Mouse (Mus musculus): ENCODE measurements around the gene Wnt11.

GRCm38 (mm10) chr7:98798134-98798417, 36.8 kb upstream of the Wnt11 start:
- TF ChIP-seq CEBPB (IDR thresholded peaks at IDR 0.05; ENCODE audit: insufficient read depth, poor library complexity, severe bottlenecking) (no peak), TCF12 (IDR thresholded peaks at IDR 0.05; ENCODE audit: insufficient read depth, poor library complexity, severe bottlenecking) (no peak), MYOG (IDR thresholded peaks at IDR 0.05; ENCODE audit: control insufficient read depth in 1 of 3, insufficient read depth in 1 of 3, insufficient read length in 2 of 3, low read depth in 2 of 3) (no peak), E2F4 (IDR thresholded peaks at IDR 0.05; ENCODE audit: insufficient read depth) (no peak), SRF (IDR thresholded peaks at IDR 0.05; ENCODE audit: control insufficient read depth, insufficient read length, low read depth) (no peak), USF1 (IDR thresholded peaks at IDR 0.05; ENCODE audit: low read depth) (no peak)
